Mouse (Mus musculus): ENCODE data around the gene Slc16a10. TPM values are rescaled to one million over a fixed set of nuclear protein-coding genes. Genes with fewer than 3 reads are reported as not detected.

The Slc16a10 gene
- total and polyA plus RNA-seq, 2 experiments from 2014 or later: 1.5 to 2.5 TPM

DNA sequence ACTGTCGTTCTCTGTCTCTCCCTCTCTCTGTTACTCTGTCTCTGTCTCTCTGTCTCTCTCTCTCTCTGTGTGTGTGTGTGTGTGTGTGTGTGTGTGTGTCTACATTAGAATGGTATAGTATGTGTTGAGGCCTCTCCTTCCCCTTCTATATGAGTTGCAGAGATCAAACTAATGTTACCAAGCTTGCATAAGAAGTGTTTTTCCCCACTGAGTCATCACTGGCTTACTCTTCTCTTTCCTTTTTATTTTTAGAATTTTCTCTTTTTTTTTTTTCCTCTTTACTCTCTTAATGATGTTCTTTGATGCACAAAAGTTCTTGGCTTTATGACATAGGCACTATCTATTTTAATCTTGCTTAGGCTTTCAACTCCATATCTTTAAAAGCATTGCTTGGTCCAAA lies 43.6 kb downstream of the Slc16a10 start:
- no peaks in the 10 kb centered on the region for H3K36me3 ChIP-seq (ENCODE audit: insufficient read depth)
- no peaks in the 10 kb centered on the region for H3K4me1 ChIP-seq (ENCODE audit: insufficient read depth)
- WGBS: 89% methylated on average over 1 of the region's 1 CpGs
- DNase-seq (no peak), ATAC-seq (no peak)
- H3K4me3 ChIP-seq (ENCODE audit: low read depth, low read length): no peak overlapping the region
- H3K27ac ChIP-seq (ENCODE audit: low read depth, low read length): no peak overlapping the region
- no peak overlapping the region for H3K4me2 ChIP-seq (ENCODE audit: low read depth)
- TF ChIP-seq CTCF (IDR thresholded peaks at IDR 0.05; ENCODE audit: low read depth): no peak
- H3K9ac ChIP-seq: no peak overlapping the region
- no peaks in the 10 kb centered on the region for H3K27me3 ChIP-seq (ENCODE audit: insufficient read depth, low read length)
- no peaks in the 10 kb centered on the region for H3K9me3 ChIP-seq (ENCODE audit: low read length)

DNA sequence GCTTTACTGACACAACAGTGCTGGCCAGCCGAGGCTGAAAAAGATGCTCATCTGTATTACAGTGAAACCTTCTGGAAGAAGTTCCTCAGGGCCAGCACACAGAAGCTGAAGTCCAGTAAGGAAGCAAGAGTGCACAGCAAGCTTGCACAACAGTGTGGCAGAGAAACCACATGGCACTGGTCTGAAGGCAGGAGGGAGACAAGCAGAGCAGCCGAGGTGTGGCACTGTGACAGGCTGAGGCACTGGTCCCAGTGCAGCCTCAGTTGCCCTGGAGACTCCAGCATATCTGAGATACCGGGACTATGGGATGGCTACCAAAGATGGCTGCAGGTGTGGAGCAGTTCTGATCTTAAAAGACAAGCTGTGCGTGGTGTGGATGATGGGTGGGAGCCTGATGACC lies 44.5 kb downstream of the Slc16a10 start:
- WGBS: 75% methylated on average over 4 of the region's 4 CpGs
- Histone ChIP-seq H3K4me1 (ENCODE audit: insufficient read depth) (no peaks in the 10 kb centered on the region), H3K9ac (no peak overlapping the region), H3K4me2 (ENCODE audit: low read depth) (no peak overlapping the region), H3K4me3 (ENCODE audit: low read depth, low read length) (no peak overlapping the region), H3K36me3 (ENCODE audit: insufficient read depth) (no peaks in the 10 kb centered on the region), H3K27me3 (ENCODE audit: insufficient read depth, low read length) (no peaks in the 10 kb centered on the region), H3K9me3 (ENCODE audit: low read length) (no peaks in the 10 kb centered on the region), H3K27ac (ENCODE audit: low read depth, low read length) (no peak overlapping the region)
- ATAC-seq (no peak), DNase-seq (no peak)
- TF ChIP-seq CTCF (IDR thresholded peaks at IDR 0.05; ENCODE audit: low read depth): no peak

DNA sequence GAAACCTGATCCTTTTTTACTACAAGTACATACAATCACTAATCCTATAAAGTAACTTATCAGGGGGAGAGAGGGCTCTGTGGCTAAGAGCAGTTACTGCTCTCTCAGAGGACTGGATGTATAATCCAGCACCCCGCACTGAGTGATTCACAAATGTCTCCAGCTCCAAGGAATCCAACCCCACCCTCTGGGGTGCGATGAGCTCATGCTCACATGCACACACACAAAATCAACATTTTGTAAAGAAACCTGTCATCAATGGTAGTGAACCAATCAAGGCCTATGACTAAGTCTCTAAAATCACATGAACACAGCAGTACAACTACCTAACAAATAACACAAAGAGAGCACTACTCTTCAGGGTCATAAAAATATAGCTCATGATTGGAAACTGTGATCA lies 47.3 kb downstream of the Slc16a10 start:
- H3K4me3 ChIP-seq (ENCODE audit: low read depth, low read length): no peak overlapping the region
- H3K36me3 ChIP-seq (ENCODE audit: insufficient read depth): no peaks in the 10 kb centered on the region
- 86% methylated on average over 2 of the region's 2 CpGs for WGBS
- H3K9me3 ChIP-seq (ENCODE audit: low read length): no peaks in the 10 kb centered on the region
- H3K9ac ChIP-seq: no peak overlapping the region
- H3K4me2 ChIP-seq (ENCODE audit: low read depth): no peak overlapping the region
- TF ChIP-seq CTCF (IDR thresholded peaks at IDR 0.05; ENCODE audit: low read depth): no peak
- ATAC-seq (no peak), DNase-seq (no peak)
- H3K27me3 ChIP-seq (ENCODE audit: insufficient read depth, low read length): no peaks in the 10 kb centered on the region
- no peak overlapping the region for H3K27ac ChIP-seq (ENCODE audit: low read depth, low read length)
- no peaks in the 10 kb centered on the region for H3K4me1 ChIP-seq (ENCODE audit: insufficient read depth)

GRCm38 (mm10) chr10:40093526-40093925 lies 48.5 kb downstream of the Slc16a10 start:
- TF ChIP-seq CTCF (IDR thresholded peaks at IDR 0.05; ENCODE audit: low read depth): no peak
- Histone ChIP-seq H3K4me1 (ENCODE audit: insufficient read depth) (no peaks in the 10 kb centered on the region), H3K9ac (no peak overlapping the region), H3K27me3 (ENCODE audit: insufficient read depth, low read length) (no peaks in the 10 kb centered on the region), H3K4me3 (ENCODE audit: low read depth, low read length) (no peak overlapping the region), H3K9me3 (ENCODE audit: low read length) (no peaks in the 10 kb centered on the region), H3K36me3 (ENCODE audit: insufficient read depth) (no peaks in the 10 kb centered on the region), H3K4me2 (ENCODE audit: low read depth) (no peak overlapping the region), H3K27ac (ENCODE audit: low read depth, low read length) (no peak overlapping the region)
- ATAC-seq (no peak), DNase-seq (no peak)

DNA sequence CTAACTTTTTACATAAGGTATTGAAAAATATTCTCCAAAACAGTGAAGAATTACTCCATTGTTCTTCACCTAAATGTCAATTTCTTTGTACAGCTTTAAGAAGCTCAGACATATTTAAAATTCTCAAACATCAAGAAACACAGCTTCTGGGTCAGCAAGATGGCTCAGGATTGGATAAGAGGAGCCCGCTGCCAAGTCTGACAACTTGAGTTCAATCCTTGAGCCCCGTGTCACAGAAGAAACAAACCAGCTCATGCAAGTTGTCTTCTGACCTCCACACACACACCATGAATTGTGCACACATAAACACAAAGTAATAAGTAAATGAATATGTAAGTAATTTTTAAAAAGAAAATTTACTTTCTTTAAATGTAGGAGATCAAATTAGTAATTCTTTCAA lies 50.6 kb downstream of the Slc16a10 start:
- no peak for DNase-seq
- no peak overlapping the region for H3K4me3 ChIP-seq (ENCODE audit: low read depth, low read length)
- no peak overlapping the region for H3K27ac ChIP-seq (ENCODE audit: low read depth, low read length)
- no peak for TF ChIP-seq CTCF (IDR thresholded peaks at IDR 0.05; ENCODE audit: low read depth)
- no peaks in the 10 kb centered on the region for H3K36me3 ChIP-seq (ENCODE audit: insufficient read depth)
- no peaks in the 10 kb centered on the region for H3K27me3 ChIP-seq (ENCODE audit: insufficient read depth, low read length)
- H3K4me1 ChIP-seq (ENCODE audit: insufficient read depth): no peaks in the 10 kb centered on the region
- H3K9me3 ChIP-seq (ENCODE audit: low read length): no peaks in the 10 kb centered on the region
- H3K4me2 ChIP-seq (ENCODE audit: low read depth): no peak overlapping the region
- ATAC-seq: no peak
- H3K9ac ChIP-seq: no peak overlapping the region
- WGBS: 83% methylated on average over 2 of the region's 2 CpGs

DNA sequence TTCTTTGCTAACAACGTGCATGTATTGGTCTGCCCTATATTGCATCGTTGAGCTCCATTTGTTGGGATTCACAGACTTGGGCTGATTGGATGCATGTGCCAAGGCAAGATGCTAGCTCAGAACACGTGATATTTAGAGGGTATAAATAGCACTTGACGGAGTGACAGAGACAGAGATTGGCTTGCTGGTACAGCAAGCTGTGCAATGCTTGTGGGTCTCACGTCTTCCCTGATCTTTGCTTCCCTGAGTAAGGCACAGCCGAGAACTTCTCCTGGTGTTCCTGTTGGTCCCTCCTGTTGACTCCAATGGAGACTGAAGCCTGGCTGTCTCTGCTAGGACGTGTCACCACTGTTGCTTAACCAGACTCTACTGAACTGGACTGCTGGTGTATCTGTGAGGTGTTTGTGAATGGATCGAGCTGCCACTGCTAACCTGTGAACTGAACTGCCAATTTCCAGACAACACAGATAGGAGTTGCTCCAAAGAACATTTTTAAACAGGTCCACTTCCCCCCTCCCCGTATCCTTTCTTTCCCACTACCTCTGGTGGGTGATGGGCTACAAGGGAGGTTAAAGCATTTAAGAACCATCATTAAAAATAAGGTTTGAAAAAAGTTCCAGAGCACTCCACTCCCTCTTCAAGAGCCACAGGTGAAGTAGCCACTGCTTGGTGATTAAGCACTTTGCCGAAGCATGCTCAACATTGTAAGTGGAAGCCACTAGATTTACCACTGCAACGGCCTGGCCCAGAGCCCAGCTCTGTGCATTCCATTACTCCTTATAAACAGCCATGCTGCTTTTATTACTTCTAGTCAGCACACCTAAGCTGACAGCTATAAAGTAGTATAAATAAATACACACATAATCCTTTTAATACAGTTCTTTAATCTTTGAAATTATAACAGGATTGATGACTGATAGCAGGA lies 51.3 kb downstream of the Slc16a10 start:
- no peak overlapping the region for H3K27ac ChIP-seq (ENCODE audit: low read depth, low read length)
- H3K9me3 ChIP-seq (ENCODE audit: low read length): no peaks in the 10 kb centered on the region
- no peaks in the 10 kb centered on the region for H3K4me1 ChIP-seq (ENCODE audit: insufficient read depth)
- H3K9ac ChIP-seq: no peak overlapping the region
- ATAC-seq (no peak), DNase-seq (no peak)
- 71% methylated on average over 11 of the region's 11 CpGs for WGBS
- H3K36me3 ChIP-seq (ENCODE audit: insufficient read depth): no peaks in the 10 kb centered on the region
- H3K4me3 ChIP-seq (ENCODE audit: low read depth, low read length): no peak overlapping the region
- H3K27me3 ChIP-seq (ENCODE audit: insufficient read depth, low read length): no peaks in the 10 kb centered on the region
- no peak for TF ChIP-seq CTCF (IDR thresholded peaks at IDR 0.05; ENCODE audit: low read depth)
- H3K4me2 ChIP-seq (ENCODE audit: low read depth): no peak overlapping the region

DNA sequence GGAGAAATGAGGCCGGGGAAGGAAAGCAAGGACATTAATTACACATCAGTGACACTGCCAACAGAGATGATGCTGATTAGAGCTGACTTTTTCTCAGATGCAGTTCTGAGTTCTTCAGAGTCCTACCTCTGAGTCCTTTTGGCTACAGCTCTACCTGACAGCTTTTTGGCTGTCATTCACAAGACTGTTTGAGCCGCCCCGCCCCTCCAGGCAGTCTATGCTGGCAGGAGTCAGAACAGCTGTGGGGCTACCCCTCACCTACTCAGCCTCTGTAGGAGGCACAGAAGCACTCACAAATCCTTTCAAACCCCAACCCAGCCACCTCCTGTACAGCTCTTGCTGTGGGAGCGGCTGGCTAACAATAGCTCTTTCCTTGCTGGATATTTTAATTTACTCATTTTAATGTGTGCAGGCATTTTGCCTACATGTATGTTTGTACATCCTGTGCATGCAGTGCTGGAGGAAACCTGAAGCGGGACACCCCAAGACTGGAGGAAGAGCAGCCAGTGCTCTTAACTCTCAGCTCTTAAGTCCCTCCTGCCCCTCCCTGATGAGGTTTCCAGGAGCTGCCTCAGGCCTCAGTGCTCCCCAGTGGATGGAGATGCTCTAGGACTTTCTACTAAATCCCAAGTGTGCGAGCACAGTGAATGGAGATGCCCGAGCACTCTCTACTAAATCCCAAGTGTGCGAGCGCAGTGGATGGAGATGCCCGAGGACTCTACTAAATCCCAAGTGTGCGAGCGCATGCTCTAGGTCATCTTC lies 57.5 kb downstream of the Slc16a10 start:
- Histone ChIP-seq H3K4me2 (ENCODE audit: low read depth) (no peak overlapping the region), H3K27me3 (ENCODE audit: insufficient read depth, low read length) (no peaks in the 10 kb centered on the region), H3K9ac (no peak overlapping the region), H3K36me3 (ENCODE audit: insufficient read depth) (no peaks in the 10 kb centered on the region), H3K4me3 (ENCODE audit: low read depth, low read length) (no peak overlapping the region), H3K4me1 (ENCODE audit: insufficient read depth) (no peaks in the 10 kb centered on the region; the same call in 1 of the 2 replicates), H3K27ac (ENCODE audit: low read depth, low read length) (no peak overlapping the region), H3K9me3 (ENCODE audit: low read length) (no peaks in the 10 kb centered on the region)
- TF ChIP-seq CTCF (IDR thresholded peaks at IDR 0.05; ENCODE audit: low read depth): no peak
- DNase-seq: no peak
- WGBS: 61% methylated on average over 12 of the region's 12 CpGs
- no peak for ATAC-seq

Data from forebrain, postnatal 0 days (tissue).